Mouse (Mus musculus) C2C12 (cell line): Measurements from ENCODE around the gene Bcl2.

ENCODE experiments used
- CEBPB ChIP-seq: IDR thresholded peaks from one replicate; pipeline ENCODE4 v1.6.1; 2011; ENCODE audit warnings: low read depth, mild to moderate bottlenecking, control low read depth, moderate library complexity
- CTCF ChIP-seq: IDR thresholded peaks from one replicate; pipeline ENCODE4 v1.5.1; 2011; ENCODE audit not compliant: control insufficient read depth, insufficient read depth, insufficient read length
- FOSL1 ChIP-seq: IDR thresholded peaks from one replicate; pipeline ENCODE4 v1.8.0; 2011; ENCODE audit warnings: mild to moderate bottlenecking, low read length; ENCODE audit not compliant: poor library complexity, insufficient read depth, severe bottlenecking
- MAX ChIP-seq: IDR thresholded peaks from one replicate; pipeline ENCODE4 v1.6.1; 2011; ENCODE audit warnings: mild to moderate bottlenecking, control low read depth
- MYOD1 ChIP-seq: IDR thresholded peaks from one replicate; pipeline ENCODE4 v1.6.1; 2011; ENCODE audit warnings: low read depth; ENCODE audit not compliant: control insufficient read depth, insufficient read length
- USF1 ChIP-seq: IDR thresholded peaks from one replicate; pipeline ENCODE4 v1.6.1; 2011; ENCODE audit warnings: low read depth, mild to moderate bottlenecking, control low read depth, moderate library complexity

DNA sequence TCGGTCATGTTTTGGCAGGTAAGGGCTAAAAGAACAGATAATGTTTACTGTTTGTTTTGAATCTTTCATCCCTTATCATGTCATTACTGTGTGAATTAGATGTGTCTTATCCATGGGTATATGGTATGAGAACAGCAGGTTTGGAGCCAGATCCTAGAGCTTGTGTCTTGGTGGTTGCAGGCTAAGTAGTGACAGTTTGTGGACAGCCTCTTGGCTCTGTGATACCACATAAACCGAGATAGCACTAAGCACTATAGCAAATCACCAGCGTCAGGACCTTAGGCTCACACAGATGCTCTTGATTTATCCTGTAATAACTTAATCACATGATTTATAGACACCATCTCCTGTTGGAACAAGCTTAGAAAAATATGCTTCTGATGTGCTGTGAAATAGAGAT lies 210.2 kb downstream of the Bcl2 start:
- no peak for TF ChIP-seq CTCF
- TF ChIP-seq MAX: no peak
- TF ChIP-seq MYOD1: no peak
- TF ChIP-seq USF1: no peak
- TF ChIP-seq CEBPB: no peak
- TF ChIP-seq FOSL1: no peak
